Mouse (Mus musculus): ENCODE results near the gene Pou2f1.

Pou2f1 gene

DNA sequence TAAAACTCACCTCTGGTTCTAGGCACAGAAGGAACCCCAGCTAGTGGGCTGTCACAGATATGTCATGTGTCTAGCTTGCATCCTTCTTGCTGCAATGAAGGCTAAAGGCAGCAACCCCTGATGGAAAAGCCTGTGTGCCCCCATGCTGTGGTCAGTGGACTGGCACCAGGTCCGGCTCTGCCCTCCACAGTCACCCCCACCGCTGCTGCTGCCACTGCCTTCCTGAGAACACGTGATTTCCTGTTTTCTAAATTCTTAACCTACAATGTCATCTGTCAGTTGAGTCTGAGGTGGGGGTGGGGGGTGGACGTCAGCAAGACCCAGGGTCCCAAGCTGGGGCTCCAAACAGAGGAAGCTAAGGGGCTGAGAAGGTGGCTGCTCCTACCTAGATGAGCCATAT is 153.6 kb downstream of the Pou2f1 start:
- no peak for DNase-seq (ENCODE audit: extremely low read depth, low read depth)

DNA sequence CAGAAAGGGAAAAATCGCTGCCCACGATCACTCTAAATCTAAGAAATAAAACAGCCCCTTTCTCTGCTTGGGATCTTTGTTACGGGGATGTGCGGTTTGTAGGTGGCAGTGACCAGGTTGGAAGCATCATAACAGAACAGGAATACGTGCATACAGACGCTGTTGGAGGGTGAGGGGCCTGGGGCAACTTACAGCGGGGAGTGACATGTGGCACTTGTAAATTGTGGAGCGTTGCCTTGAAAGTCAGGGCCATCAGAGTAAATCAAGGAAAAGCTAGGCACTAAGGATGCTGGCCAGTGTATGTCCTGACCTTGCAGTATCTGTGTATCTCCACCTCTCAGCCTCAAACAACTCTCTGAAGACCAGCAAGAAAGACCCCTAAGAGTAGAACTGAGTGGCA is 154.1 kb downstream of the Pou2f1 start:
- DNase-seq (ENCODE audit: extremely low read depth, low read depth), result no peak

DNA sequence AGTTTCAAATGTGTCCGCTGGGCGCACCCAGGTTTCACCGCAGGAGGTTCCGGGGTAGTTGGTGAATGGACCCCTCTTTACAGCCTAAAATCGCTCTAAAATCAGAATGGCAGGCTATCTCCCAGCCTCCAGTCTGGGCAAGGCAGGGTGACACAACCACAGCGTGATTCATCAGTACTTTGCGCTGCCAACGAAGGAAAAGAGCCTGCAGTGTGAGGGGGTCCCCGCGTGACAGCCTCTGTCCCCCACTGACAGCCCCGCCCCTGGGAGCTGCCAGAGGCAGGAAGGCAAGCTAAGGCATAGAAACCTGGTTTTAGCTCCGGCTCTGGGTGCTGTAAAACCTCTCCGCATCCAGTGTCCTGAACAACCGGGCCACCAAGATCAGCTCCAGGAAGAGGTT is 157.1 kb downstream of the Pou2f1 start:
- no peak for DNase-seq (ENCODE audit: extremely low read depth, low read depth)

DNA sequence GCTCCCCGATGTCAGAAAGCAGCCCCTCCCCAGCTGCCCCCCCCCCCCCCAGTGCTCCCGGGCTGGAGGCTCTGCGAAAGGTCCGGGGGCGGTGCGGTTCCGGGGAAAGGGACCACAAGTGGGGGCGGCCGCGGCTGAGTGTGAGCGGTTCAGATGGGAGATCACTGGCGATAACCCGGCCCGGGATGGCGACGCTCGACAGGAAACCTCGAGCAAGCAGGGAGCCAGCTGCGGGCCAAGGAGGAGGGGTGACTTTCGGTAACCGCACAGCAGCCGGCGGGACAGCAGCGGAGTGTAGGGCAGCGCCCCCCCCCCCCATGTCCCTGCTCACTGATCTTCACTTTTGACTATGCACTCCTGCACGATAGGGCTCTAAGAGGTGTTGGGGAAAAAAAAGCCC is 157.5 kb downstream of the Pou2f1 start:
- no peak for DNase-seq (ENCODE audit: extremely low read depth, low read depth)

DNA sequence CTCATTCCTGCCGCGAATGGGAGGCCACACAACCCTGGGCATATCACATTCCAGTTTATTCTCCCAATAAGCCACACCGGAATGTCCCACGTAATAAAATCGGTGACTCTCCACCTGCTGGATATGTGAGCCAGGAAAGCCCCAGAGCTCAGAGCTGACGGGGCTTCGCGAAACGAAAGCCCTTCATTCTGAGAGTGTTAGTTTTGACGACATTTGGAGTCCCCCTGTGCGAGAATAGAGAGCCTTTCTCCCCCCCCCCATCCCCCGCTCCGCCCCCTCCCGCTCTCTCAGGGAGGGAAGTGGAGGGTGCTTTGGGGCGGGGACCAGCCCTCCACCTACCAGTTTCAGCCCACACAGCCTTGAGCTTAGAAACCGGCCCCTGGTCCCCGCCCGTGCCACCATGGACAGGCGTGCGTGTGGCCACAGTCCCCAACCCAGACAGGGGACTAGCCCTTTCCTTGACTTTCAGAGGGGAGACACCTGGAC is 158.0 kb downstream of the Pou2f1 start:
- DNase-seq (ENCODE audit: extremely low read depth, low read depth), result no peak

DNA sequence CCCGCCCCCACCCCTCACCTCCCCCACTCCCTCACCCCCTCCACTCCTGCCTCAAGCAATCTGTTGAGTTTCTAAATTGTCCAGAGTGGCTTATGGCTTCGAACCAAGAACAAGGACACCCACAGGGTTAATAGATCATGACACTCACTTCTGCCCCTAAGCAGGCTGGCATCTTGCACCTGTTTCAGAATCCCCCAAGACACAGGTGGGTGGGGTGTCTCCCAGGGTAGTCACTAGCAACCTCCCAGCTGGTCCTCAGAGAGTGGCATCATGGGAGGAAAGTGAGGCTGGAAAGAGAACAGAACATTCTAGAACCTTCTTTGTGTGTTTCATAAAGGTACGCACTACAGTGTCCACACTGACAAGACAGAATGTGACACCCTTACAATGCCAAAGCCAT is 158.9 kb downstream of the Pou2f1 start:
- no peak for DNase-seq (ENCODE audit: extremely low read depth, low read depth)

DNA sequence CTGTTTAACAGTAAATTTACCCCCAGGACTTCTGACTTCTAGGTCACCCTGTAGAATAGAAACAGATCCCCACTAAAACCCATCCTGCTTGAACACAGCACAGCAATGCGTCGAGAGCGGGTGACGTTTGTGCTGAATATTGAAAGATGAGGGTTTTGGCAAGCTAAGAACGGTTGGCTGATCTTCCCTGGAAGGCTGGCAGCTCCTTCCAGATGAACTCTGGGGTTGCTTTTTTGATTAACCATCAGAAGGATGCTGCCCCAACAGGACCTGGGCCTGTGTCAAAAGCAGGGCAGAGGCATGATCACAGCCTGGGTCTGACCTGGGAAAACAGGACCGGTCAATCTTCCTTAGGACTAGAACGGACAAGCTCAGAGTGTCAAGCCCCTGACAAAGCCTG is 160.3 kb downstream of the Pou2f1 start:
- DNase-seq (ENCODE audit: extremely low read depth, low read depth), result no peak

GRCm38 (mm10) chr1:165840548-165841230 is 161.8 kb downstream of the Pou2f1 start:
- DNase-seq (ENCODE audit: extremely low read depth, low read depth), result no peak

DNA sequence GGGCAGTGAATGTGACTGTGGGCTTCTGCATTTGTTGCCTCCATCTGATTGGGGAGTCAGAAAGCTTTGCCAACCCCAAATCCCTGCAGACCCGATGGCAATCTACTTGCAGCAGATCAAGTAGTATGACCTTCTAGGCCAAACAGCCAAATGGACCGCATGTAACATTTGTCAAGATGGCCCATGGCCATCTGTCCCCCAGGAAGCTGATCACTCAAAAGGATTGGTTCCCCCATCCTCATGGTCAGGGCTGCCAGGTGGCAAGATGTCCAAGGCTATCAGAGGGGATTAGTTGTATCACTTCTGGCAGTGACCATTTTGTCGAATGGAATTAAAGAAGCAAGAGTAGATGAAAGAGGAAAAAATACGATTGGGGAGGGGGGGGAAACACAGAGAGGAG is 163.3 kb downstream of the Pou2f1 start:
- DNase-seq (ENCODE audit: extremely low read depth, low read depth), result no peak

- no peak for DNase-seq (ENCODE audit: extremely low read depth, low read depth)
These were observed 164.9 kb downstream of the Pou2f1 start for GRCm38 (mm10) chr1:165837546-165837945.

DNA sequence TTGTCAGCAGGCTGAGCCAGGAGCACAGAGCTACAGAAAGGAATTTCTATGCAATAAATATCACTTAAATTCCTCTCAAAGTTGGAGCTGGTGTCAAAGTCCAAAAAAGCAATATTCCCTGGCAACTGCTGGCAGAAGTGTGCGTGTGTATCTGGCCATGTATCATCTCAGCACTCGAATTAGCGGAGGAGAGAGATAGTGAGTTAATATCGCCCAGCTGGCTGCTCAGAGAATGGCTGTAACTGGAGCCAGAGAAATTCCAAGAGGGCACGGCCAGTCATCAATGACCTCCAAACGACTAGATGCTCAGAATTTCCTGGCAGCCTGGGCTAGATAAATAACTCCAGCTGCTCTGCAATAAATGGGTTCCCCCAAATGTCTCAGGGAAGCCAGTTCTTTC is 166.0 kb downstream of the Pou2f1 start:
- no peak for DNase-seq (ENCODE audit: extremely low read depth, low read depth)

DNA sequence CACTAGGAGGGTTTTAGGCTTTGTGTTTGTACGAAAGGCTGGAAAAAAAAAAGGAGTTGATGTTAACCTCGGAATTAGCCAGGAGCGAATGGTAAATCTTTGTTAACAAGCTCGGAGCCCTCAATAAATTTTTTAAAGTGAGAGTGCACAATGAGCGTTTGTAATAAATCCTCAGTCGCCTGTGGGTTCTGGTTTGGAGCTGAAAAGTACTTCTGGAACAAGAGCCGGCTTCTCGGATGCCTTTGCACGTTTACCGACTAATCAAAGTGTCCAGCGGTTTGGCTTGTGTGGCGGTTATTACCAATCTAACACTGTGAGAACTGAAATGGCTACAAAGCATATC is 167.9 kb downstream of the Pou2f1 start:
- no peak for DNase-seq (ENCODE audit: extremely low read depth, low read depth)

DNA sequence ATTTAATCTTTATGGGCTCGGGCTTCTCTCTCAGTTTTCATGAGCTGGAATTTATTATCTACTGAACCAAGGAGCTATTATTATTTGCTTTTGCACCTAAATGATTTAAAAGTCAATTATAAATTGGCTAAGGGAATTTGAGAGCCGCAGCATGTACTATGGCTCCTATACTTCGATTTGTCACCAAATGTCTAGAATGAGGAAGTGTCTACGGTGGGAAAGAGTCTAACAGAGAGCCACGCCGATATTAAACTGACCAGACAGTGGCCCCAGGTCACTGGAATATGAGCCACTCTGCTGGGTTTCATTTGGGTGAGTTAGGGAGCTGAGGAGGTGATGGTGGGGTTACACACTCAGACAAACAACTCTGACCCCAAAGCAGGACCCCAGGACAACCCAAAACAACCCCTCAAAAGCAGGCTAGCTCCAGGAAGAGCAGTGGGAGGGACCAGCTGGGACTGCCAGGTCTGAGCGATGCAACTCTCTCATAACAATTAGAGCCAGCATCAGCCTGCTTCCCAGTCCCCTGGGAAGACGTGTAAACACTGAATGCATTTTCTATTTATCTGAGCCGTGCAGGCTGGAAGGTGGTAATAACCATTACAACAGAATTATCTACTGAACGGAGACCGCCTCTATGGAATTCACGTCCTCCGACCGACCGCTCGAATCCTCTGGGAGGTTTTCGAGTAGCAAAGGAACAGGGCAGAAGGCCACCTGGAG is 168.4 kb downstream of the Pou2f1 start:
- DNase-seq (ENCODE audit: extremely low read depth, low read depth), result no peak

GRCm38 (mm10) chr1:165833244-165833643 is 169.2 kb downstream of the Pou2f1 start:
- DNase-seq (ENCODE audit: extremely low read depth, low read depth), result no peak

DNA sequence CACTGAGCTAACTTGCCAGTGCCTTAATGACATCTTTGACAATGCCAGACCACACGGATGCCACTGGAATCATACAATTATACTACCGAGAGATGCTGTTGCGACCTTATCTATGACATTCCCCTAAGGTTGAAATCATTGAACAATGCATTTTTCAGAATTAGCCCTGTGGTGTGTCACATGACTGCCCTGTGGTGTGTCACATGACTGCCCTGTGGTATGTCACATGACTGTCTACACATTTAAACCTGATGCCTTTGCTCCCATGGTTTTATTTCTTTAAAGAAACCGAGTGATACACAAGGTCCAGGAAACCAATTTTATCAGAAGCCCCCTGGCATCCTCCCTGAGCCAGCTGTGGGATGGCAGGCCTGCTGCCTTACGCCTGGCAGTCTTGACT is 172.6 kb downstream of the Pou2f1 start:
- DNase-seq (ENCODE audit: extremely low read depth, low read depth), result no peak

- no peak for DNase-seq (ENCODE audit: extremely low read depth, low read depth)
These were observed 173.9 kb downstream of the Pou2f1 start for GRCm38 (mm10) chr1:165828615-165829014.

- no peak for DNase-seq (ENCODE audit: extremely low read depth, low read depth)
These were observed 174.3 kb downstream of the Pou2f1 start for GRCm38 (mm10) chr1:165828173-165828572.

GRCm38 (mm10) chr1:165822031-165822430 is 180.4 kb downstream of the Pou2f1 start:
- no peak for DNase-seq (ENCODE audit: extremely low read depth, low read depth)

- no peak for DNase-seq (ENCODE audit: extremely low read depth, low read depth)
These were observed 183.3 kb downstream of the Pou2f1 start for GRCm38 (mm10) chr1:165819147-165819546.

DNA sequence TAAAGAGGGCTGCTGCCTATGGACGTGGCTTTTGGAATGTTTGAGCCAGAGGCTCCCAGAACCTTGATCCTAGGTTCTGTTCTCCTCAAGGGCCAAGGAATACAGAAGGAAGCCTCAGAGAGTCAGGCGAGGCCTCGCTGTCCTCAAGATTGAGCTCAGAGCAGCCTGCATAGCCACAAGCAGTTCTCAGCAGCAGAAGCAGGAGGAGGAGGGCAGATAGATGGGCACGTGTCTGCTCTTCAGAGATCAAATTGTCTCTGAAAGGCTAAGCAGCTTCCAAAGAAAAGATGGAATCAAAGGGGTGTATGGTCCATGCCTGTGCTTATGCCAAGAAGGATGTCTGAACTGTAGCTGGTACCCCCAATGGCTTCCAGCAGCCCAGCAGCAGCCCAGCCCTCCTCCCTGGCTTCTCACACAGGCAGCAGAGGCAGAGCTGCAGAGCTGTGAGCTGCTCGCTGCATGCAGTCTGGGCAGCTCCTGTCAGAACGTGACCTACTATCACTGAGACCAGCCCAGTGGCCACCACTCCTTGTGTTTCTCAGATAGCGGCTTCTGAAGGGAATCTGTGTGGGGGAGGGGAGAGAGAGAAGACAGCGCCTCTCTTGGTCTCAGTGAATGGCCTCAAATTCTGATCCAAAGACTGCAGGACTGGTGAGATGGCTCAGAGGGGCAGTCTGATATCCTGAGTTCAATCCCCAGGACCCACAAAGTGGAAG is 184.2 kb downstream of the Pou2f1 start:
- DNase-seq (ENCODE audit: extremely low read depth, low read depth), result no peak

DNA sequence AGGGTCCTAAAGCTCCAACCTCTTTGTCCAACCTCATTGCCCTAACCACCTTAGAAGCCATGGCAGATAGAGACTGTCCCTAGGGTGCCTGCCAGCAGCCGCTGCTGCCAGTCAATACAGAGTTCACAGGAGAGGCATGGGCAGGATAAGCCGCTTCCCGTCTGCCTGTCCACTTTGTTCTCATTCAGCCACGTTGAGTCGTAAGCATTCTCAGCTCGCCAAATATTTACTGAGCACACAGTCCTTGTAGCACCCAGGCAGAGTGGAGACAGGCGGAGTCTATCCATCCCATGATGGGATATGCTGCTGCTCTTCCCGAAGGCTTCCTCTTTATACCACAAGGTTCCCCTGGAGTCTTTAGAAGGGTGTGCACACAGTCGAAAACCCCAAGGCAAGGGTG is 185.2 kb downstream of the Pou2f1 start:
- DNase-seq (ENCODE audit: extremely low read depth, low read depth), result no peak

GRCm38 (mm10) chr1:165816391-165816790 is 186.1 kb downstream of the Pou2f1 start:
- DNase-seq (ENCODE audit: extremely low read depth, low read depth), result no peak

Measured in MEL-GATA-1-ER (cell line).